Mouse (Mus musculus): ENCODE measurements at regions not wholly inside any gene's neighbourhood (a gene's known extent, or its start where the extent isn't known, plus 50 kb on each side); places are given as distances from the start of the nearest gene placed in this dataset.

DNA sequence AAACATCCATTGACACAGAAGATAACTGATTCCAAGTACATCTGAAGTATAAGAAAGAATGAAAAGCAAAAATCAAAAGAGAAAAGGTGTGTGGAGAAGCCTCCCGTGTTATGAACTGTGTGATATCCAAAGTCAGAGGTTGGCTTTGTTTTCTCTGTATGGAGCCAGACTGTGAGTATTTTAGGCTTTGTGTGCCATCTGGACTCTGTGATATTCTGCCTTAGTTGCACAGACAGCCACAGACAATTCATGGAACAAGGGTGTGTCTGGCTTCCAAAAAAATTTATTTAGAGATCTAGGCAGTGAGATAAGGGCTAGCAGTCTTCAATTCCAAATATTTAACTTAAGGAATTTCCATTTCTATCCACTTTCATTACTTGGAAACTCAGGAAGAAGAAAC is 111.5 kb upstream of the Dpp10 start:
- peak; percentile 10 to 13 for DNase-seq (ENCODE audit: low spot score in 2 of 2)
- no peak overlapping the region for H3K4me3 ChIP-seq
- TF ChIP-seq CTCF (conservative IDR thresholded peaks at IDR 0.05) = no peak
- H3K27ac ChIP-seq = no peak overlapping the region

DNA sequence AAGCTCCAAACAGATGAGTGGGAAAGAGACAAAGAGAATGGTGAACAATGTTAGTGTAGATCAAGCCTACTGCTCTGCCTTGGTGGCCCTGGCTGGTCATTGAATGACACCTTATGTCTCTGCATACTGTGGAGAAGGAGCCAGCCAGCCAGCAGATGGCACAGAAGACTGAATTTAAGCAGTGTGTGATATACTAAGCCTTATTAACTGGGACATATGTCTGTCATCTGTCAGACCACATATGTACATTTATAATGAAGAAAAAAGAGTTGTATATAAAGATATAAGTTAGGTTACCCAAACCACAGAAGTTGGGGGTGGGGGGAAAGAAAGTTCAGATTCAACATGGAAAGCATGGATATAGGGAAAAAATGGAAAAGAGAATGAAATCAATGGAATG is 106.7 kb upstream of the Dpp10 start:
- Histone ChIP-seq H3K4me3 (no peak overlapping the region), H3K27ac (no peak overlapping the region)
- no peak for DNase-seq (ENCODE audit: low spot score in 2 of 2)
- TF ChIP-seq CTCF (conservative IDR thresholded peaks at IDR 0.05) = no peak

DNA sequence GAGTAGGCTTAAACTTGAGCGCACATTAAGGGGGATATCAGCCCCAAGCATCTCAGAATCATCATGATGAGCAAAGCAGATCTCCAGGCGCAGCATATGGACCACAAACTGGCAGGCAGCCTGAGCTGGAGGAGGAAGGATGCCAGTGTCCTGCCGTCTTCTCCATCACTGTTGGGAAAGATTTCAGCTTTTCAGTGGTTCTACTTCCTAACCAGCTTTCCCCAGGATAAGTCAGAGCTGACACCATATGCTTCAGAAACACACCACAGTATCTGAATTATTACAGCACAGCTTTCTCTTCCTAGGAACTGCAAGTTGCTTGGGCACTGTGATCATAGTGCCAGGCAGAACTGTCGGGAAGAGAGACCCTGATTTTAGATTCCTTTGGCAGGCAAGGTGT is 103.2 kb upstream of the Dpp10 start:
- Histone ChIP-seq H3K4me3 (no peak overlapping the region), H3K27ac (peak overlapping the region; percentile 48; the same call in 1 of the 2 replicates)
- DNase-seq (ENCODE audit: low spot score in 2 of 2) = peak; percentile 53 to 75
- no peak for TF ChIP-seq CTCF (conservative IDR thresholded peaks at IDR 0.05)

DNA sequence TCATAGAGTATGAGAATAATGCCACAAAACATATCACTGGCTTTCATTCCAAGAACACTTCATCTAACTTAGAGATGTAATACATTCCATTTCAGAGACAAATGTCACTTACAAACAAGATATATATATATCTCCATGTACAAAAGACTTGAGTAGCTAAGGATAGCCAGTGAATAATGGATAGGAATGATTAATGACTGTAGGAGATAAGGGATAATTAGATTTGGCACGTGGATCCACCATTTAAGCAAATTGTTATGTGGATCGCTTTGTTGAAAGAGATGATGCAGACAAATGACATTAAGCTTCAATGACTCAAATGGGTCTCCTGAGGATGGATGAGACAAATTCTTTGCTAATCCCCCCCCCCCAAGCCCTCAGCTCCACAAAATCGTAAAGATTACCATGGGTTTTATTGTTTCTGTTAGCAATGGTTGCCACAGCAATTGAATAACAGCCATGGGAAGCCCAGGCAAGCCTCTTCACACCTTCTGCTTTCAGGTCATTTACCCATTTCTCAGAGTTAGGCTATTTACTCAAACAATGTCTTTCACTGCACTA is 59.0 kb upstream of the Dpp10 start:
- no peak for TF ChIP-seq CTCF (conservative IDR thresholded peaks at IDR 0.05)
- H3K27ac ChIP-seq = no peak overlapping the region
- DNase-seq (ENCODE audit: low spot score in 2 of 2) = no peak
- H3K4me3 ChIP-seq = no peak overlapping the region

GRCm38 (mm10) chr1:124103049-124103448 is 57.7 kb upstream of the Dpp10 start:
- no peak overlapping the region for H3K4me3 ChIP-seq
- DNase-seq (ENCODE audit: low spot score in 2 of 2) = no peak
- H3K27ac ChIP-seq = no peak overlapping the region
- TF ChIP-seq CTCF (conservative IDR thresholded peaks at IDR 0.05) = peak; percentile 53
